Mouse (Mus musculus): ENCODE results near the gene Katna1.
"Not testable (repeated sequence)": the region's sequence is repeated elsewhere in the genome, so short reads cannot be mapped to it uniquely, and the experiment has no call there.

The Katna1 gene

GRCm38 (mm10) chr10:7725751-7726500, at the start of gene Katna1:
TSS of gene Katna1 (plus strand) at chr10:7726000.
- DNase-seq, result peak; percentile 89

- peak; percentile 84 for DNase-seq
These were observed 45.0 kb upstream of the Katna1 start, which contains the start of the genes Pcmt1 and Lats1 for GRCm38 (mm10) chr10:7680731-7681301. TSS of gene Pcmt1 (minus strand) at chr10:7681136. TSS of gene Lats1 (plus strand) at chr10:7681214.

GRCm38 (mm10) chr10:7681343-7682025, 44.3 kb upstream of the Katna1 start:
- DNase-seq, result peak; percentile 76

- DNase-seq, result no peak
These were observed 43.6 kb upstream of the Katna1 start for GRCm38 (mm10) chr10:7682249-7682648.

GRCm38 (mm10) chr10:7686902-7687301, 38.9 kb upstream of the Katna1 start:
- DNase-seq, result no peak

- DNase-seq, result no peak
These were observed 30.5 kb upstream of the Katna1 start for GRCm38 (mm10) chr10:7695286-7695685.

- no peak for DNase-seq
These were observed 25.7 kb upstream of the Katna1 start for GRCm38 (mm10) chr10:7700120-7700519.

GRCm38 (mm10) chr10:7702586-7702985, 23.2 kb upstream of the Katna1 start:
- DNase-seq, result no peak

GRCm38 (mm10) chr10:7710121-7710520, 15.7 kb upstream of the Katna1 start:
- DNase-seq, result no peak

- DNase-seq, result no peak
These were observed 13.3 kb upstream of the Katna1 start for GRCm38 (mm10) chr10:7712506-7712905.

- DNase-seq, result no peak
These were observed 10.7 kb upstream of the Katna1 start for GRCm38 (mm10) chr10:7715056-7715455.

- no peak for DNase-seq
These were observed 657 bp downstream of the Katna1 start for GRCm38 (mm10) chr10:7726501-7726812.

GRCm38 (mm10) chr10:7727011-7727410, 1.2 kb downstream of the Katna1 start:
- no peak for DNase-seq

GRCm38 (mm10) chr10:7731582-7731981, 5.8 kb downstream of the Katna1 start:
- DNase-seq, result no peak

GRCm38 (mm10) chr10:7737122-7737521, 11.3 kb downstream of the Katna1 start:
- DNase-seq, result no peak

GRCm38 (mm10) chr10:7737914-7738313, 12.1 kb downstream of the Katna1 start:
- no peak for DNase-seq

GRCm38 (mm10) chr10:7745528-7745927, 19.7 kb downstream of the Katna1 start:
- not testable (repeated sequence) for DNase-seq

- no peak for DNase-seq
These were observed 23.0 kb downstream of the Katna1 start for GRCm38 (mm10) chr10:7748752-7749151.

- DNase-seq, result no peak
These were observed 31.7 kb downstream of the Katna1 start for GRCm38 (mm10) chr10:7757544-7757943.

GRCm38 (mm10) chr10:7772346-7772745, 46.5 kb downstream of the Katna1 start:
- DNase-seq, result no peak

- DNase-seq, result no peak
These were observed 47.0 kb downstream of the Katna1 start for GRCm38 (mm10) chr10:7772769-7773168.

- DNase-seq, result no peak
These were observed 49.6 kb downstream of the Katna1 start for GRCm38 (mm10) chr10:7775421-7775820.

- peak; percentile 22 for DNase-seq
These were observed 52.6 kb downstream of the Katna1 start for GRCm38 (mm10) chr10:7778361-7778760.

- DNase-seq, result no peak
These were observed 54.0 kb downstream of the Katna1 start for GRCm38 (mm10) chr10:7779751-7780237.

Data from cerebellum, adult 9-11 months (tissue).